Mouse (Mus musculus): ENCODE data around the gene Syt12.

DNA sequence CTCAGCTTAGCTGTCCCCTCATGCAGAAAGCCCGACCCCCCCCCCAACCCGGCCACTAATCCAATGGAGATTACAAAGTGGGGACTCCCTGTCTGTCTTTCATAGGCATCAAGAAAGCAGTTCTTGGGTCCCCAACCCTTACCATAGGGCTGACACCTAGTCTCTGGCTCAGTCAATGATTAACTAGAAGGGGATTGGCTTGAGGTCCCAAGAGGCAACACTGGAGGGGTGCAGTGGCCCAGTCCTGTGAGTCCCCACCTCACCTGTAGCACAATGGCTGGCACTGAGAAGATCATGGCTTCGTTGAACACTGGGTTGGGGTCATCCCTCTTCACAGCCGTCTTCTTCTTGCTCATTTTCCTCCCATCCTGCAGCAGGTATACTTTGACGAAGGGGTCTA is 26.6 kb downstream of the Syt12 start:
- TF ChIP-seq POLR2A (IDR thresholded peaks at IDR 0.05; ENCODE audit: insufficient read depth, low read depth, low read length) (no peak), CTCF (IDR thresholded peaks at IDR 0.05; ENCODE audit: insufficient read depth, low read depth, low read length) (no peak)
